Mouse (Mus musculus) T-helper 1 cell (primary cell): ENCODE results near the gene Myct1.

Experiments
- in situ Hi-C: fragments of 300-600 bp; cut with MboI, MseI; formaldehyde crosslinking; loops from one replicate; pipeline ENCODE4 v1.15.1; 2025; ENCODE audit warnings: high pct_unique_total_duplicates

Gene Myct1

DNA sequence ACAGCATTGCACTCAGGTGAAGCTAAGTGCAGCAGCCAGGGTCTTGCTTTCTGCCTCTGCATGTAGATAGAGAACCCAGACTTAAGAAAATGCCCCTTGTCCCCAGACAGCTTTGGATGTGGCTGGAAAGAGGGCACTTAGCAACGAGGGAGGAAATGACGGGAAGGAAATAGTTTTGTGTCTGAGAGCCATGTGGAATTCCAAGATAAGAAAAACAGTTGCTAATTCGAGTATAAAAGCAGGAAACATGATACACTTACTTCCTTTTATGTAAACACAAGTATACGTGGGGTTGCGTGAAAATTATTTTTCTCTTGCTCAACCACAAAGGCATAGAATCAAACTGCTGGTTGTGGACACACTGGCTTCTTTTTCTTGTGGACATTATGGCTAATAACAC is at the start of gene Myct1:
Myct1 (plus strand) TSS at position 312 of the 400 bp plus-strand sequence.
- in situ Hi-C loops, result loop anchor here (10.0 kb wide), 1 partner anchor 251 kb away; no protein-coding TSS in a partner anchor

DNA sequence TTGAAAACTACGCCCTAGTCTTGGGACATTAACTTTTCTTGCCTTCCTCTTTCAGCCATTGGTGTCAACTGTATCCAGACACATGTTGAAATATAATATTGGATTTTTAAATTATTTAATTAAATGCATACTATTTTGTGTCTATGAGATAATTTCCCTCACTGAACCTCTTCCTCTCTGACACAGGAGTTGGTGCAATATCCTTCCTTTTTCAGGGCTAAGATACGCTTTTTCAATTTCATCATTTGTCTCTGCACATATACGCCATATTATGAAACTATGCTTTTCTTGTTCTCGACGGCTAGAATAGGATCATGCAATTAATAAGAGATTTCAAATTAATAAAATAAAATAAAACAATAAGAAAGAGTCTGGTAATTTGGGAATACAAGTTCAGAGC is 47.1 kb upstream of the Myct1 start:
- in situ Hi-C loops, result no loop called here

DNA sequence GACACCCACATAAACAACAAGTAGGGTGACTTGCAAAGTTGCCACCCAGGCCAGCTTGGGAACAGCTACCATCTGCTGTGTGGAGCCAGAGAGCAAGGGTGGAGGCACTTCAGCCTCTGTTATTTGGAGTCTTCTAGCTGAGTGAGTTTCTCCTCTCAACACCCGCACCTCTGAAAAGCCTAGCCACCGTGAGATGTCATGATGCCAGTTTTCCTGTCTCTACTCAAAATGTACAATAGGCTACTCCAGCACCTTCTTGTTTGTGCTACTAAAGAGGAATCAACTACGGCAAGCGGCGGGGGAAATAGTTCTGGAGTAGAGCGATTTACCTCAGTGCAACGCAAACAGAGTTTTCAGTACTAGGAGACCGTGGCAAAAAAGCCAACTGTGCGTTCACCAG is 45.8 kb upstream of the Myct1 start:
- in situ Hi-C loops, result no loop called here

DNA sequence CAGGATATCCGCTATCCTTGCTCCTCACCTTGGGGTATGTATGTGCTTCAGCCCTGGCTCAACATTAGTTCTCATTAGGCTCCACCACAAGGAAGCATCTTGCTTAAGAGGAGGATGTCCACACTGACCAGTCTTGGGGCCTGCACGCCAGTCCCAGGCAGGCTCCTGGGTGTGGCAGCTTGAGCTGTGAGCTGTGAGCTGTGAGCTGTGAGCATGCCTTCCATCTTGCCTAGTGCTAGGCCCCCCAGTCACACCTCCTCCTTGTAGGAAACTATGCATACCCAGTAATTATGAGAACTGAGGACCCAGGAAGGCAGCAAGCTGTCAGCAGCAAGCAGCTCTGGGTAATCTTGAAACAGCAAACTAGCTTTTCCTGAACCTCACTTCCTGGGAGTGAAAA is 44.9 kb upstream of the Myct1 start:
- in situ Hi-C loops, result no loop called here

DNA sequence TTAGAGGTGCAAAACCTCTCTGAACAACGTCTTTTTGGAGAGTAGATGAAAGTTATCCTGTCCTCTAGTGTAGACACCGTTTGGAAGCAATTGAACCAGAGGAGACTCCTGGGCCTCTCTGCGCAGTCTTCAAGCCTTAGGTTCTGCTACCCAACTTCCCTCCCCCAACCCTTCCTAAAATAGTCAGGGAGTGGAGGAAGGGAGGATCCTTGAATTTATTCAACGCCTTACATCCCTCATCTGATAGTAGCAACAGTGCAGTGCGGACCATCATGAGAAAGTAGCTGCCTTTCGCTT is 43.8 kb upstream of the Myct1 start:
- in situ Hi-C loops, result loop anchor here (10.0 kb wide), 1 partner anchor 1945 kb away; no protein-coding TSS in a partner anchor

DNA sequence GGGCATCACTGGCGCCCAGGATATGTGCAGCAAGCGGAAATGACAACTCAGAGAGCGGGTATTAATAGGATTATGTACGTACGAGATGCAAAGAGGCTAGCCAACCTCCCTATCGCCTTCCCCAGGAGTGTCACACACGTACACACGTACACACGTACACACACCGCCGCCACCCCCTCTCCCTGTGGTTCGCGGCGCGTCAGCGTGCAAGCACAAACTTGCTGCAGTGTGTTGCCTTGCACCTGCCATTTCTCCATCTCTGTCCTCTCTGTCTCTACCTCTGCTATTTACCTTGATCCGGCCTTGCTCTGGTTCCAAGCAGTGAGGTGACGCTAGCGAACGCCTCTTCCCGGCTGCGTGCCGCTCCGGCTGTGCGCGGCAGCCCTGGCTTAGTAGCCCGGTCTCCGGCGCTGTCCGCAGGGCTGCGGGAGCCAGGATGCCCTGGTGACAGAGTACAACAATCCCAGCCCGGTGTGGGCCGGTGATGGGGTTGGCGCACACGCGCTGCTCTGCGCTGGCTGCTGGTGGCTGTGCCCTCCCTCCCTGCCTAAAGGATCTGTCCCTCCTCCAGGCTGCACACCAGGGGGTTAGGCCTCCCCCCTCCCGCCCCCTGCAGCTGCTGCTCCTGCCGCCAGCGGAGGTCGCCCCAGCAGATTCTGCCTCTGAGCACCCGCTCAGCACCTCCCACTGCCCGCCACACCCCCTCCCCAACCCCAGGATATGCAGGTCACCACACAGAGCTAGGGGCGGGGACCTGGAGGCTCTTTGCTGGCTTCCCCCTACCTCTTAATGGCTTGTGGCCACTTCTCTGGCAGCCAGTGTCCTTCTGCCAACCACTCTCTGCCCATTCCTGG is 43.2 kb upstream of the Myct1 start:
- in situ Hi-C loops, result loop anchor here (10.0 kb wide), 1 partner anchor 1944 kb away; no protein-coding TSS in a partner anchor

DNA sequence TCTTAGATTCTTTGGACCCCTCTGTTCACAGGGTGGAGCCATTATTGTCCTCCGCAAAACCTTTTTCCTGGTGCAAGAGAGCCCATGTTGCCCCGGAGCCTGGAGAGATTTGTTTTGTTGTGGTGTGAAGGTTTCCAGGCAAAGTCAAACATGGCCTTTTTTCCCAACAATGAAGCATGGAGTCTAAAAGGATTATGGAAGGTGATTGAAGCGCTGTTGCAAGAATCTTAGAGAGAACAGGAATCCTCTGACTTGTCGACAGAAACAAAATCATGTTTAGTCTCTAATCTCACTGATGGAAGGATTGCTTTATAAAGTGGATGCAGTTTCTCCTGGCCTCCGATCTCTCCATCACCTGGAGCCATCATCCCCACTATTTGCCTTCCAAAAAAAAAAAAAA is 42.2 kb upstream of the Myct1 start, which contains the start of gene Syne1:
Syne1 (minus strand) TSS at position 101 of the 400 bp plus-strand sequence.
- in situ Hi-C loops, result loop anchor here (10.0 kb wide), 1 partner anchor 1943 kb away; no protein-coding TSS in a partner anchor

DNA sequence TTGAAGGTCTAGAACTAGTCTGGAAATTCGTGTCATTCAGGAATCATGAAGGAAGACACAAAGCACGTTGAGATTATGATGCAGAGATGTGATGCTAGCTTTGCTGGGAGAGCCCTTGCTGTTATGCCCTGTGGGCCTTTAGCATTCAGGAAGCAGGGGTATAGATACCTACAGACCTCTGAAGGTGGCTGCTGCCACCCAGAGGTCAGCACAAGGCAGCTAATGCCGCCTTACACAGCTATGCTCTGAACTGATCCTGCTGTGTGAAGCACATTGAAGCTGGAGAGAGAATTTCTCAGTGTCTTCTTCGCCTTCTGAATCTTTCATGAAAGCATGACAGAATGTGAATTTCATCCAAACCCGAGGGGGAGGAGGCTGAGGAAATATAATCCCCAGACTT is 38.6 kb upstream of the Myct1 start:
- in situ Hi-C loops, result loop anchor here (10.0 kb wide), 1 partner anchor 1940 kb away; no protein-coding TSS in a partner anchor

DNA sequence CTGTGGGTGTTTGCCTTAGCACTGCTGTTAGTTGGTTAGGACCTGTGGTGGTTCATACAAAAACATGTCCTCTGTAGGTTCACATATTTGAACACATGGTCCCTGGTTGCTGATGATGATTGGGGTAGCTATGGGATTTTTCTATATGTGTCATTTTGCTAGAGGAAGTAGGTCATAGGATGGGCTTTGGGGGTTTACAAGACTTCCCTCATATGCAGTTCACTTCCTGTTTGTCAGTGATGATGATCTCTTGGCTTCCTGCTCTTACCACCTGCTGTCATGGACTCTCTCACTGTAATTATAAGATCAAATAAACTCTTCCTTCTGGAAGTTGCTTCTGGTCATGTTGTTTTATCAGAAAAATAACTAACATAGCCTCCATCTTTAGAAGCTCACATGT is 34.8 kb upstream of the Myct1 start:
- in situ Hi-C loops, result loop anchor here (10.0 kb wide), 1 partner anchor 1936 kb away; no protein-coding TSS in a partner anchor

DNA sequence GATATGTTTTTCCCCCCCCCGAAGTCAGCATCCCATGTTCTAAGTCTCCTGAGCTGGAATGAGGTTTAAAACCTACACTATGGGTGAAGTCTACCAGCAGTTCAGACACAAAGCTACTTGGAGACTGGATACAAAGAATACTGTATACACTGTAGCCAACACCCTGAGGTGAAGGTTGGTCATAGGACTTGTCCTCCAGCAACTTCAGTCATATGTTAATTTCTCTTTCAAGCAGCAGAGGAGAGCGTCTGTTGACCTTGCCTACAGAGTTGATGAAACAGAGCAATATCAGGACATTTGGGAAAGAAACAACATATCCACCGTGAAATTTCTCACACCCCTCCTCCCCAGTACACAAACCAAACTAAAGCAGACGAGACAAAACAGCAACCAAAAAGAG is 33.0 kb upstream of the Myct1 start:
- in situ Hi-C loops, result no loop called here

DNA sequence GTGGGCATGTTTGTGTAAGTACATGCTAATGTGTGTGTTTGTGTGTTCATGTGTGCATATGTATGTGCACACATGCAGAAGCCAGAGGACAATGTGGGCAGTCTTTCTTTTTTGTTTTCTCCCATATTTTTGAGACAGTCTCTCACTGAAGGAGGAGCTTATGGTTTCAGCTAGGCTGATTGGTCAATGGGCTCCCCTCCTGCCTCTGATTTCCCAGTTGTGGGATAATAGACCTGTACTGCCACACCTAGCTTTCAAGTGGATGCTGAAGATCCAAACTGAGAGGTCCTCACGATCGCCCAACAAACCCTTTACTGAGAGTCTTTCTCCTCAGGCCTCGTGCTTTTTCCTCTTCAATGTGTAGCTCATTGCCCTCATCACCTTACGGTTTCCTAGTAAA is 31.9 kb upstream of the Myct1 start:
- in situ Hi-C loops, result no loop called here

DNA sequence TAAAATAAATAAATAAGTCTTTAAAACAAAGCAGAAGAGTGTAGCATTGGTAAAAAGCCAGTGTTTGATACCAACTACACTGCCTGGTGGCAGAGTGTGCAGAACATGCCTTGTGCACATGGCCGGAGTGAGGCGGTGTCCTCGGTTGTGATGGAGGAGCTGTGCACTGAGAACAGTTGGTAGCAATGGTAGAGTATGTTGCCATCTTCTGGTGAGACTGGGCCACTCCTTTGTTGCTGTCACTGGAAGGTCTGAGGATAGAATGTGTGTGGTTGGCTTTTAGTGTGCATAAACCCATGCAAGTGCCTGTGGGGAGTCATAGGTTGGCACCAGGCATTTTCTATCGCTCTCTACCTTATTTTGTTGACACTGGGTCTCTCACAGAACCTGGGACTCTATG is 24.6 kb upstream of the Myct1 start:
- in situ Hi-C loops, result no loop called here

DNA sequence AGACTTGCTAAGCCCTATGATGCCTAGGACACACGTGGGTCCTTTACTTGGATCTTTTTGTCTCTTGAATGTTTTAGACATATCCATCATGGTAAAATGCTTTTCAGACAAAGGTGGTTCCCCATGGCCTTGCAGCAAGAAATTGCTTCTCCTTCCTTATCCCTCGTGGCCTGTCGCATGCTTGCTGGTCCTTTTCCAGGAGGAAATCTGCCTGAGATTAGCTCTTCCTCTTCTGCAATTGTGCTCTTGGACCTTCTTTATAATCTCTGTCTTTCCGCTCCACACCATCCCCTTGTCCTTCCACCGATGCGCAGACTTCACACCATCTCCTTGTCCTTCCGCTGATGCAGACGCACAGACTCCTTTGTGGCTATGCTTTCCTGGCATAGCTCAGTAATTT is 23.5 kb upstream of the Myct1 start:
- in situ Hi-C loops, result no loop called here

DNA sequence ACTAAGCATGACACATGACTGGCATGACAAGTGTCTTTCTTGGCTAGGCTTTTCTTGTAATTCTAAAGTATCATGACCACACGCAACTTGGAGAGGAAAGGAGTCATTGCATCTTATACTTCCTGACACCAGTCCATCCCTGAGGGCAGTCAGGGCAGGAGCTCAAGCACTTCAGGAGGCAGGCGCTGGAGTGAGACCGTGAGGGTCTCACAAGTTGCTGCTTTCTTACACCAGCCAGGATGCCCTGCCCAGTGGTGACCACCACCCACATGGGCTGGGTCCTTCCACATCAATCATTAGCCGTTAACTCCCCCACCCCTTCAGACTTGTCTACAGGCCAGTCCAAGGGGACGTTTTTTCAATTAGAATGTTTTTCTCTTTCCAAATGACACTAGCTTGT is 22.2 kb upstream of the Myct1 start:
- in situ Hi-C loops, result no loop called here

DNA sequence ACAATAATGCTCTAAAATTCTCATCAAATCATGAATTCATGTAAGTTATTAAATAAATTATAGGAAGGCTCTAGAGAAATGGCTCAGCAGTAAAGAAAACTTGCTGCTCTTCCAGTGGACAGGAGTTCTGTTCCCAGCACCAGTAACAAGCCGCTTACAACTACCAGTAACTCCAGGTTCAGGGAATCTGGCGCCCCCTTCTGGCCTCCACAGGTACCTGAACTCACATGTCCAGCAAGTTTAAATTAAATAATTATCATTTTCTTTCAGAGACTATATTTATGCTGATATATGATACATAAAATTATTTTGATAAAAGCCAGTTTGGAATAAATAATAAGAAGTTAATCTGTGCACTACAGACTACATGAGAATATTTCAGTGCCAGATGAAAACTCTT is 20.2 kb upstream of the Myct1 start:
- in situ Hi-C loops, result no loop called here

DNA sequence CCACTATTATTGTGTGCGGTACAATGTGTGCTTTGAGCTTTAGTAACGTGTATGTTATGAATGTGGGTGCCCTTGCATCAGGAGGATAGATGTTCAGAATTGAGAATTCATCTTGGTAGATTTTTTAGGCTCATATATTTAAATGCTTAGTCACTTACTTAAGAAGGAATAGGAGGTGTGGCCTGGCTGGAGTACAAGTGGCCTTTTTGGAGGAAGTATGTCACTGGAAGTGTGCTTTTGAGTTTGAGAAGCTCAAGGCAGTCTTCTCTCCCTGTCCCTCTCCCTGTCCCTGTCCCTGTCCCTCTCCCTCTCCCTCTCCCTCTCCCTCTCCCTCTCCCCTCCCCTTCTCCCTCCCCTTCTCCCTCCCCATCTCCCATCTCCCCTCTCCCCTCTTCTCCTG is 2.5 kb upstream of the Myct1 start:
- in situ Hi-C loops, result loop anchor here (10.0 kb wide), 1 partner anchor 254 kb away; no protein-coding TSS in a partner anchor

DNA sequence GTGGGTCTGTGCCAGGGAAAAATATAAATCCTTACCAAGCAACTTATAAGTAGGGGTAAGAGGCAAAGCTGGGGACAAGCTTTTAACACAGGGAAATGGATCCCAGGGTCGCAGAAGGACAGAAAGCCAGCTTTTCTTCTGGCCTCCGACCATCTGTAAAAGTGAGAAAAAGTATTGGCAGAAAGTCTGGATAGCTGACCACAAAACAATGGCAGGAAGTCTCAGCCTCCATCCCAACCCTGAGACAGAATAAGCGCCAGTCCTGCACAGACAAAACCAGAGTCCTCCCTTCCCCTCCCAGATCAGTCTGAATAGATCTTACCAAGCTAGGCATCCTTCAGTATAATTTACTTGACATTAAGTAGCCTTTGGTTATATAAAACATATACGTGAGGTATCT is 1.6 kb upstream of the Myct1 start:
- in situ Hi-C loops, result loop anchor here (10.0 kb wide), 1 partner anchor 253 kb away; no protein-coding TSS in a partner anchor

DNA sequence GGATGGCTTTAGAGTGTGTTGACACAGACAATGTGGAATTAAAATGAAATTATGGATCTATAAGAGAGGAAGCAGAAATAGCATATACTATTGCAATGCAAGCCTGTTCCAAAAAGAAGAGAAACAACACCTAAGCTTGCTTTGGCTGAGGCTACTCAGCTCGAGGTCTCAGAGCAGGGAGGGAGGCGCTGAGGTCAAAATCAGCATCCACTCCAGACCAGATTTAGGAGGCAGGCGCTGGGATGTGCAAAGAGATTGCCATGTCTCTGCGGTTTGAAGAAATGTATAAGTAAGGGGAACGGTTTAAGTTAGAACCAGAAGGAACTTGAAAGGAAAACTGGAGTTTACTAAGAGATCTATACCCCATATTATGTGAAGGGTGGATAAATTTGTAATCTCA is 882 bp downstream of the Myct1 start:
- in situ Hi-C loops, result loop anchor here (10.0 kb wide), 1 partner anchor 250 kb away; no protein-coding TSS in a partner anchor

DNA sequence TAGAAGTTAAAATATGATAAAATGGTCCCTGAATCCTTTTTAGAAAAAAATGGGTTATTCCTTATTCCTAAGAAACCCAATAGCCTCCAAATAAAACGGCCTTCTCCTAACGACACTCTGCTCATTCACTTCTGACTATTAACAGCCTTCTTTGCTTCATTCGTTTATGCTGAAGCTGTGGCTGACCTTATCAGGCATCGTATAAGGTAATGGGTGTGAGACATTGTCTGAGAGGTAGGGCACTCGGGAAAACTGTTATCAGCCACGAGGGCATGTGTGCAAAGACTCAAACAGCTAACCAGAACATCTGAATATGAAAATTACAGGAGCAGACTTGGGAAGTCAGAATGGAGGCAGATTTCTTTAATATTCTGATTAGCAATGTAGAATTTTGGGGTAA is 3.0 kb downstream of the Myct1 start:
- in situ Hi-C loops, result loop anchor here (10.0 kb wide), 1 partner anchor 248 kb away; no protein-coding TSS in a partner anchor

DNA sequence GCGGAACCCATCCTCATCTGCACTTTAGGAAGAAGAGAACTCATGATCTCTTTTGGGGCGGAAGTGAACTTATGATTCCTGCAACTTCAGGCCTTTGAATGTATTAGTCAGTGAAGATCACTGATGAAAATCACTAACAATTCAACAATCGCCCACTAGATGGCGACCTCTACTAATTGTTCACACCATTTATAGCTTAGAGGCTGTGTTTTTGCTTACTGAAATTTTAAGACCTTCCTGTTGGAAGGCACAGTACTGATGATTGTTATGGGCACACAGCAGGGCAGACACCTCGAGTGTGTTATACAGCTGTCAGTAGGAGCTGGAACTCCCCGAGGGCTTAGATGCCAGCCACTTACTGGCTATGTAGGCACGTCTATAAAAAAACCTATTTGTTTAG is 6.5 kb downstream of the Myct1 start:
- in situ Hi-C loops, result loop anchor here (5.0 kb wide), 1 partner anchor 192 kb away; no protein-coding TSS in a partner anchor

DNA sequence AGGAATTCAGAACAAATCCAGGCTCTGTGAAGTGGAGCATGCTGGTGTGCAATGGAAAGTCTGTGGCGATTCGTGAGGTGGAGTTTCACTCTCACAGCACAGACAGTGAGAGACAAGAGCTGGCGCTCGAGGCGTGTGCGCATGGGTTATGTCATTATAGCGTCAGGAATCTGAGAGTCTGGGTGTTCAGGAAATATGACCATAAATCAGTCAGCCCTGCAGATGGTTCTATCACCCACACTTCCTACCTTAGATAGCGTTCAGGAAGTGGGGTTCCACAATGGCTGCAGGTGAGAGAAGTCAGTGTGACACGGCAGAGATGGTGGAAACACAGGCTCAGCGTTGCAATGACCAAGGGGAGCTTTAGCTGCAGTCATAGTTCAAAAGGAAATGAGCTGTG is 9.9 kb downstream of the Myct1 start:
- in situ Hi-C loops, result loop anchor here (5.0 kb wide), 1 partner anchor 189 kb away; no protein-coding TSS in a partner anchor

DNA sequence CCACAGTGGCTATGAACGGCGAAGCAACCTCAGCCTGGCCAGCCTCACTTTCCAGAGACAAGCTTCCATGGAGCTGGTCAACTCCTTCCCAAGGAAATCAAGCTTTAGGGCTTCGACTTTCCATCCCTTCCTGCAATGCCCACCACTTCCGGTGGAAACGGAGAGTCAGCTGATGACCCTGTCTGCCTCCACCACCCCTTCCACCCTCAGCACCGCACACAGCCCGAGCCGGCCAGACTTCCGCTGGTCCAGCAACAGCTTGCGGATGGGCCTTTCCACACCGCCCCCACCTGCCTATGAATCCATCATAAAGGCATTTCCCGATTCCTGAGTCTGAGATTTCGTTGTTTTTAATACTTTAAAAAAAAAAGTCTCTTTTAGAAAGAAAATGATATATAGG is 10.8 kb downstream of the Myct1 start:
- in situ Hi-C loops, result loop anchor here (5.0 kb wide), 1 partner anchor 188 kb away; no protein-coding TSS in a partner anchor

DNA sequence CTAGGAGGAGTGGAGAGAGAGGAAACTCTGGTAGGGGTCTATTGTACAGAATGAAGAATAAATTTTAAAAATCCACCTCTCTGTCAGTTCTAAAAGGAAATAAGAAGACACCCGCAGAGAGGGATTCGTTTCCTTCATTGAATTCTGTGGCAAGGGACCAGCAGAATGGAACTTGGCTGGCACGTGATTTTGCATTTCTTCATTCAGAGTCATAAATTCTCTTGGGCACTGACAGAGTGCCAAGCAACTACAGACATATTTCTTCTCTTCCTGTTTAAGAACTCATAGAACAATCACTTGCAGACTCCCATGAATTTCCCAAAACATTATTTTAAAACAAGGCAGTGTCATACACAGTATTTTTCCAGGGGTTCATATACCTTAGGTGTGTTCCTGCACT is 15.3 kb downstream of the Myct1 start:
- in situ Hi-C loops, result no loop called here
